Mouse (Mus musculus) olfactory bulb, adult 2 months (tissue): ENCODE results near the gene Otof.

Experiments
- CTCF ChIP-seq: fragments of 200-500 bp; IDR thresholded peaks from 2 replicates; pipeline ENCODE4 v1.5.1; 2012; ENCODE audit warnings: low read depth, mild to moderate bottlenecking, low read length, moderate library complexity; ENCODE audit not compliant: insufficient read depth
- POLR2A ChIP-seq: fragments of 200-500 bp; IDR thresholded peaks from 2 replicates; pipeline ENCODE4 v1.6.1; 2012; ENCODE audit warnings: mild to moderate bottlenecking, low read depth, low read length, moderate library complexity; ENCODE audit not compliant: insufficient read depth

DNA sequence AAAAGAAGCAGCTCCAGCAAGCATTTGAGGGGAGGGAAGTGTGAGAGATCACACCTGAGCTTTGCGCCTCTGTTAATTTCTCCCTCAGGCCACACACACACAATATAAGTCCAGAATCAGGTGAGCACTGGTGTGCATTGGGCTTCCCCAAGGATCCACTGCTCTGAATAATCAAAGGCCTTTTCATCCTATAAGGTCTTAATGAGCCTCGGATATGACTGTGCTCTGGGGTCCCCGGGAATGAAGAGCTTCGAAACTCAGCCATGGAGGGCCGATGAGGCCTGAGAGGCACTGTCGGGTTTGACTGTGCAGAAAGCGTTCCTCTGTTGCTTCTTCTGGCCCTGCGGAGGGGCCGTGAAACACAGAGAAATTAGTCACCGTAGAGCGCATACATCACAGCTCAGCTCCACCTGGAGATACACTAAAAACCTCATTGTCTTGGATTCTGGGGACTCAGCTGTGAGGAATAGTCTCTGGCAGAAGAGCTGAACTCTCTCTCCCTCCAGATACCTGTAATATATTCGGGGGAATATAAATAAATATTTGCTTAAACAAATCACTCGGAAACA lies 17.3 kb downstream of the Otof start:
- TF ChIP-seq CTCF (no peak), POLR2A (no peak)
